Mouse (Mus musculus) small intestine, adult 10 weeks (tissue): ENCODE results near the gene Olfr750. TPM values are rescaled to one million over a fixed set of nuclear protein-coding genes. Genes with fewer than 3 reads are reported as not detected.

Experiments
- polyA plus RNA-seq: library from polyadenylated mRNA; stranded (reverse); fragments of 350-450 nt; fragmentation: Illumina TruSeq; extraction: RNeasy Lipid Tissue Mini Kit (QIAGEN cat#74804); gene quantifications from one replicate; pipeline ENCODE4 v1.2.3, GENCODE M21; 2014; ENCODE audit warnings: low replicate concordance

The Olfr750 gene
- polyA plus RNA-seq: not detected

GRCm38 (mm10) chr14:51074335-51074734, at the start of gene Olfr750:
TSS of gene Olfr750 (minus strand) at chr14:51074435.

GRCm38 (mm10) chr14:51113916-51114560, 39.8 kb upstream of the Olfr750 start, which contains the start of gene Eddm3b:
TSS of gene Eddm3b (plus strand) at chr14:51114426.

GRCm38 (mm10) chr14:51090921-51091900, 17.0 kb upstream of the Olfr750 start, which contains the start of the genes Rnase4 and Ang:
TSS of gene Rnase4 (plus strand) at chr14:51091077.
TSS of gene Ang (plus strand) at chr14:51091150.

GRCm38 (mm10) chr14:51057401-51057831, 16.8 kb downstream of the Olfr750 start, which contains the start of gene Rnase12:
TSS of gene Rnase12 (minus strand) at chr14:51057661.

GRCm38 (mm10) chr14:51050063-51050462, 24.2 kb downstream of the Olfr750 start, which contains the start of gene Rnase11:
TSS of gene Rnase11 (minus strand) at chr14:51050163.

GRCm38 (mm10) chr14:51041769-51042168, 32.5 kb downstream of the Olfr750 start, which contains the start of gene Rnase9:
TSS of gene Rnase9 (minus strand) at chr14:51041869.

Other genes with a start within 250 kb of the Olfr750 start
- gene Tep1, start 203.9 kb downstream of the Olfr750 start, polyA plus RNA-seq: 55.9 TPM
- 5.5 TPM for gene Klhl33, start 176.9 kb downstream of the Olfr750 start, polyA plus RNA-seq
- gene Osgep, start 149.5 kb downstream of the Olfr750 start, polyA plus RNA-seq: 6.3 TPM
- 6.1 TPM for gene Apex1, start 149.5 kb downstream of the Olfr750 start, polyA plus RNA-seq
- 9.2 TPM for gene Pip4p1, start 143.6 kb downstream of the Olfr750 start, polyA plus RNA-seq
- gene Pnp, start 143.4 kb downstream of the Olfr750 start, polyA plus RNA-seq: 250 TPM
- gene Gm49342, start 129.9 kb downstream of the Olfr750 start, polyA plus RNA-seq: not detected
- 51.2 TPM for gene Pnp2, start 118.4 kb downstream of the Olfr750 start, polyA plus RNA-seq
- not detected for gene Rnase10, start 66.7 kb downstream of the Olfr750 start, polyA plus RNA-seq
- gene Rnase9, start 32.6 kb downstream of the Olfr750 start, polyA plus RNA-seq: not detected
- not detected for gene Rnase11, start 24.3 kb downstream of the Olfr750 start, polyA plus RNA-seq
- gene Rnase12, start 16.8 kb downstream of the Olfr750 start, polyA plus RNA-seq: not detected
- gene Rnase4, start 16.6 kb upstream of the Olfr750 start, polyA plus RNA-seq: 270 TPM
- 15.4 TPM for gene Ang, start 16.7 kb upstream of the Olfr750 start, polyA plus RNA-seq
- gene Eddm3b, start 40.0 kb upstream of the Olfr750 start, polyA plus RNA-seq: not detected
- 16.6 TPM for gene Rnase6, start 49.5 kb upstream of the Olfr750 start, polyA plus RNA-seq
- 1,041 TPM for gene Rnase1, start 72.3 kb upstream of the Olfr750 start, polyA plus RNA-seq
- gene Rnase2b, start 87.8 kb upstream of the Olfr750 start, polyA plus RNA-seq: not detected
- gene Ang2, start 124.7 kb upstream of the Olfr750 start, polyA plus RNA-seq: not detected
- gene Ear14, start 129.0 kb upstream of the Olfr750 start, polyA plus RNA-seq: not detected
- gene Rnase2a, start 181.7 kb upstream of the Olfr750 start, polyA plus RNA-seq: not detected